In genomic region chr8:105289805-105290460, GRCm38 (mm10) we compare ENCODE assay signal across 8 mouse cellular contexts. TPM values are rescaled to one million over a fixed set of nuclear protein-coding genes. Genes with fewer than 3 reads are reported as not detected.
DNase-seq lines count a peak whose midpoint lies in the region; ATAC-seq and TF ChIP-seq lines count a peak whose summit lies in the region.

4931428F04Rik (minus strand) TSS chr8:105289864.

- H3K27me3 ChIP-seq in embryonic facial prominence, embryonic 15.5 days: peaks cover 12% of the 10 kb centered on the region
- peaks cover 12% of the 10 kb centered on the region for H3K27me3 ChIP-seq in limb, embryonic 14.5 days (ENCODE audit: control insufficient read depth, insufficient read depth, low read length)
- H3K27me3 ChIP-seq in midbrain, embryonic 15.5 days (replicated peaks): no peaks in the 10 kb centered on the region

- H3K4me1 ChIP-seq in embryonic facial prominence, embryonic 15.5 days: peaks cover 25% of the 10 kb centered on the region
- H3K4me1 ChIP-seq in limb, embryonic 14.5 days (ENCODE audit: control insufficient read depth, insufficient read depth, low read length): peaks cover 18% of the 10 kb centered on the region
- H3K4me1 ChIP-seq in midbrain, embryonic 15.5 days: peaks cover 50% of the 10 kb centered on the region

- no peaks in the 10 kb centered on the region for H3K9me3 ChIP-seq in embryonic facial prominence, embryonic 15.5 days (replicated peaks)
- no peaks in the 10 kb centered on the region for H3K9me3 ChIP-seq in limb, embryonic 14.5 days (ENCODE audit: control insufficient read depth, low read length)
- H3K9me3 ChIP-seq in midbrain, embryonic 15.5 days: no peaks in the 10 kb centered on the region

- peak; percentile 93 for DNase-seq in heart, adult 11 months
- DNase-seq in heart, postnatal 25 days (ENCODE audit: low spot score): no peak
- DNase-seq in adrenal gland, postnatal 14 days: peak; percentile 82
- peak; percentile 72 for DNase-seq in induced T-regulatory cell, adult 2 months (ENCODE audit: low read depth)
- no peak for DNase-seq in limb, embryonic 14.5 days (ENCODE audit: low spot score)
- DNase-seq in thymus, postnatal 14 days: peak; percentile 71

- ATAC-seq in embryonic facial prominence, embryonic 15.5 days (ENCODE audit: insufficient number of reproducible peaks, low FRiP score, low TSS enrichment, low read depth): peak; percentile 22
- ATAC-seq in limb, embryonic 14.5 days (ENCODE audit: low FRiP score, low read depth): peak; percentile 16
- peak; percentile 35 for ATAC-seq in midbrain, embryonic 15.5 days (replicated peaks)

- H3K4me2 ChIP-seq in embryonic facial prominence, embryonic 15.5 days (replicated peaks): peak within 1 kb of the TSS; percentile 90
- H3K4me2 ChIP-seq in limb, embryonic 14.5 days (replicated peaks; ENCODE audit: low read depth, low read length, severe bottlenecking): peak within 1 kb of the TSS; percentile 62
- H3K4me2 ChIP-seq in midbrain, embryonic 15.5 days: peak within 1 kb of the TSS; percentile 70

- peak within 1 kb of the TSS; percentile 65 for H3K4me3 ChIP-seq in embryonic facial prominence, embryonic 15.5 days (replicated peaks)
- peak within 1 kb of the TSS; percentile 47 for H3K4me3 ChIP-seq in limb, embryonic 14.5 days (replicated peaks; ENCODE audit: low read length)
- H3K4me3 ChIP-seq in midbrain, embryonic 15.5 days: peak within 1 kb of the TSS; percentile 62

- H3K27ac ChIP-seq in embryonic facial prominence, embryonic 15.5 days (replicated peaks): peak within 1 kb of the TSS; percentile 90
- peak within 1 kb of the TSS; percentile 39 for H3K27ac ChIP-seq in limb, embryonic 14.5 days (replicated peaks; ENCODE audit: low read depth, low read length)
- peak within 1 kb of the TSS; percentile 94 for H3K27ac ChIP-seq in midbrain, embryonic 15.5 days

- WGBS in embryonic facial prominence, embryonic 15.5 days: 1% methylated on average over 43 of the region's 43 CpGs
- WGBS in limb, embryonic 14.5 days: under 1% methylated on average over 40 of the region's 43 CpGs
- under 1% methylated on average over 43 of the region's 43 CpGs for WGBS in midbrain, embryonic 15.5 days

- H3K9ac ChIP-seq in embryonic facial prominence, embryonic 15.5 days: peak within 1 kb of the TSS; percentile 46
- peak within 1 kb of the TSS; percentile 52 for H3K9ac ChIP-seq in limb, embryonic 14.5 days (ENCODE audit: low read depth, low read length, severe bottlenecking)
- peak within 1 kb of the TSS; percentile 68 for H3K9ac ChIP-seq in midbrain, embryonic 15.5 days

- no peak for TF ChIP-seq POLR2A in limb, embryonic 14.5 days (IDR thresholded peaks at IDR 0.05; ENCODE audit: borderline replicate concordance, extremely low read depth, insufficient read depth, insufficient read length)

- no peaks in the 10 kb centered on the region for H3K36me3 ChIP-seq in embryonic facial prominence, embryonic 15.5 days
- peaks cover 1% of the 10 kb centered on the region for H3K36me3 ChIP-seq in limb, embryonic 14.5 days (ENCODE audit: control insufficient read depth, insufficient read depth, low read length)
- H3K36me3 ChIP-seq in midbrain, embryonic 15.5 days (replicated peaks): no peaks in the 10 kb centered on the region; the same call in 1 of the 2 replicates

- intact Hi-C loops in heart, postnatal 25 days (cut with DNase I): loop anchor here (2.0 to 5.0 kb wide), 2 partner anchors 25 to 38 kb away; partner anchors contain the start of genes Fbxl8 and Tradd

RNA-seq across cellular contexts. Expression of gene 4931428F04Rik, which starts in this region (rescaled TPM):
- 1 to 10 TPM; 1.8 to 2.0 TPM for total RNA-seq in heart, postnatal 25 days (2021)
- total RNA-seq in adrenal gland, postnatal 14 days (2021): 2.6 and 4.6 TPM in 2 replicates
- 12.1 and 14.5 TPM in 2 replicates for polyA plus RNA-seq in embryonic facial prominence, embryonic 15.5 days (2015; fragmentation: Nextera tagmentation; extraction: Ambion mirVana)
- polyA plus RNA-seq in limb, embryonic 14.5 days (2012; rRNA removed): 30.1 and 37.8 TPM in 2 replicates
- polyA plus RNA-seq in limb, embryonic 14.5 days (2014; fragmentation: Nextera tagmentation; extraction: Ambion mirVana): 9.9 and 12.1 TPM in 2 replicates
- 165 and 173 TPM in 2 replicates for polyA plus RNA-seq in midbrain, embryonic 15.5 days (2015; fragmentation: Nextera tagmentation; extraction: Ambion mirVana)

Comparison
In these comparisons a context has a peak if more than half of its experiments do, and no peak if none do; other contexts are left out.
1. DNase-seq: peak in heart, adult 11 months (single experiment), adrenal gland, postnatal 14 days (single experiment), induced T-regulatory cell, adult 2 months (single experiment) and thymus, postnatal 14 days (single experiment); none in heart, postnatal 25 days (single experiment) and limb, embryonic 14.5 days (single experiment).
2. H3K27ac ChIP-seq: peak in every context shown above with its lines; median percentile 94 in midbrain, embryonic 15.5 days; 90 in embryonic facial prominence, embryonic 15.5 days; 39 in limb, embryonic 14.5 days.
3. Peak in every context shown above with its lines, with median percentiles within 50 percentile points of each other: ATAC-seq, H3K4me2 ChIP-seq, H3K4me3 ChIP-seq and H3K9ac ChIP-seq.